Mouse (Mus musculus) myocyte (in vitro differentiated cells): ENCODE data around the gene Mfsd4a.

ENCODE experiments used
- CEBPB ChIP-seq: IDR thresholded peaks from 2 replicates; pipeline ENCODE4 v1.6.1; 2011; ENCODE audit warnings: mild to moderate bottlenecking, moderate library complexity; ENCODE audit not compliant: poor library complexity, insufficient read depth, severe bottlenecking
- E2F4 ChIP-seq: IDR thresholded peaks from one replicate; pipeline ENCODE4 v1.6.1; 2011; ENCODE audit warnings: mild to moderate bottlenecking, control low read depth, moderate library complexity; ENCODE audit not compliant: insufficient read depth
- MYOD1 ChIP-seq, 3 experiments: IDR thresholded peaks; one replicate each; pipeline ENCODE4 v1.6.1; 2011; ENCODE audit warnings: control low read depth in 2 of 3, low read depth in 2 of 3, mild to moderate bottlenecking in 2 of 3, moderate library complexity in 1 of 3; ENCODE audit not compliant: insufficient read length in 2 of 3, control insufficient read depth in 1 of 3
- POLR2A ChIP-seq: IDR thresholded peaks from one replicate; pipeline ENCODE4 v1.6.1; 2011; ENCODE audit warnings: low read depth, mild to moderate bottlenecking, control low read depth, moderate library complexity; ENCODE audit not compliant: insufficient read length
- POLR2AphosphoS2 ChIP-seq: IDR thresholded peaks from one replicate; pipeline ENCODE4 v1.6.1; 2011; ENCODE audit warnings: low read depth, control low read depth; ENCODE audit not compliant: insufficient read length
- USF1 ChIP-seq: IDR thresholded peaks from one replicate; pipeline ENCODE4 v1.6.1; 2011; ENCODE audit warnings: low read depth, mild to moderate bottlenecking, control low read depth, moderate library complexity

- TF ChIP-seq MYOD1 (IDR thresholded peaks at IDR 0.05; ENCODE audit: control insufficient read depth in 1 of 3, insufficient read length in 2 of 3, low read depth in 2 of 3), result no peak
- TF ChIP-seq USF1, result no peak
- no peak for TF ChIP-seq CEBPB
- TF ChIP-seq POLR2A, result no peak
- no peak for TF ChIP-seq POLR2AphosphoS2
- no peak for TF ChIP-seq E2F4
These were observed 86.4 kb downstream of the Mfsd4a start for GRCm38 (mm10) chr1:131981378-131982013.
